Mouse (Mus musculus) liver, embryonic 14.5 days (tissue): ENCODE measurements around the gene Trim2.

Experiments
- CTCF ChIP-seq: IDR thresholded peaks from 2 replicates; pipeline ENCODE4 v1.5.1; 2016; ENCODE audit warnings: antibody characterized with exemption, low read depth, control low read depth
- EP300 ChIP-seq: IDR thresholded peaks from 2 replicates; pipeline ENCODE4 v1.6.1; 2016; ENCODE audit warnings: antibody characterized with exemption, low read depth

GRCm38 (mm10) chr3:84278809-84279208 lies 27.9 kb downstream of the Trim2 start:
- TF ChIP-seq EP300 (no peak), CTCF (no peak)
